Mouse (Mus musculus): ENCODE results near the gene Snx5. TPM values are rescaled to one million over a fixed set of nuclear protein-coding genes. Genes with fewer than 3 reads are reported as not detected.
A peak's percentile ranks its signal among the peaks of the same experiment; 100 is the strongest.

Snx5 gene
- polyA plus RNA-seq, 1 experiment from 2014 or later, result 90.9 TPM

DNA sequence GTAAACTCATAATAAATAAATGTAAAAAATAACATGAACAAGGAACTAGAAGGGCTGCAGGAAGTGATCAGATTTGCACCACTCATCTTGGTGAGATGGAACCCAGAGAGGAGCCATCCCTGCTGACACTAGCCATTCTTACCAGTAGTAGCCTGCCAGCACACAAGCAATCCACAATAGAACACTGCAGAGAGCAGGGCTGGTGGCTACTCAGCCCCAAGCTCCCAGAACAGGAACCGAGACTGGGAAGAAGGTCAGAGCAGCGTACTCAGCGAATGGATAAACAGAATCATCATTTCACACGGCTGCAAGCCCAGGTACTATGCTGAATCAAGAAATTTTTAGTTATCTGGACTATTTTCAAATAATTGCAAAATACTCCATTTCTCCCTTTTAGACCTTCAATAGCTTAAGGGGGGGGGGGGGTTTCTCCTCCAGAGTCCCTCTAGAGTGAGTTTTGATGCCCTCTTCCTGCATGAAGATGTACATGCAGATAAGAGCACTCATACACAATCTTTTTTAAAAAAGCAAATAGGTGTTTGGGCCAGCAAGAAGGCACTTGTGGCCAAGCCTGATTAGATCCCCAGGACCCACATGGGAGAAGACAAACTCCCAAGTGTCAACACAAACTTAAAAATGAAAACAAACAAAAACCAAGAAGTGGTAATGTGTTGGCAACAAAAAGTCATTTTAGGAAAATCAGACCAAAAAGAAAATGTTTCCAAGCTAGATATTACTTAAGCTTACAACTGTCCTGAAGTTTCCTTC, 4.6 kb downstream of the Snx5 start:
- peak overlapping the region; percentile 89 for H3K4me2 ChIP-seq
- ATAC-seq (ENCODE audit: extremely low read depth, insufficient number of reproducible peaks, low FRiP score, low TSS enrichment), result no peak
- H3K9me3 ChIP-seq, result no peaks in the 10 kb centered on the region
- H3K36me3 ChIP-seq, result peaks cover 36% of the 10 kb centered on the region
- H3K27me3 ChIP-seq (replicated peaks), result no peaks in the 10 kb centered on the region
- no peak overlapping the region for H3K27ac ChIP-seq (replicated peaks)
- WGBS, result 46% methylated on average over 4 of the region's 4 CpGs
- peak overlapping the region; percentile 50 for H3K9ac ChIP-seq
- H3K4me3 ChIP-seq, result peak overlapping the region; percentile 9; the same call in 1 of the 2 replicates
- H3K4me1 ChIP-seq, result peaks cover 69% of the 10 kb centered on the region

DNA sequence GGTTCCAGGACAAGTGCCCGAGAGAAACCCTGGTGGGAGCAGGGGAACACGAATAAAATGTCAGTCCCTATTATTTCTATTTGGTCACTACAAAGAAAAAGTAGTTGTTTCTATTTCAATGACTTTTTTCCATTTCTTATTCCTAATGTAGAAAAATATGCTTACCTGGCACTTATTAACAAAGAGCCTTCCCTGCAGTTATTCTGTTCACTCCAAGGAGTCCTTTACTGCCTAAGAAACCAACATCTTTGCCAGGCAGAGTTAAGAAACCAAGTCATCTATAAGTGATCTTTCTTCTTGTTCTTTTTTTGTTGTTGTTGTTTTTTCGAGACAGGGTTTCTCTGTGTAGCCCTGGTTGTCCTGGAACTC, 5.6 kb downstream of the Snx5 start:
- no peak overlapping the region for H3K4me3 ChIP-seq
- H3K27ac ChIP-seq (replicated peaks), result no peak overlapping the region
- 69% methylated on average over 3 of the region's 3 CpGs for WGBS
- no peak overlapping the region for H3K9ac ChIP-seq
- ATAC-seq (ENCODE audit: extremely low read depth, insufficient number of reproducible peaks, low FRiP score, low TSS enrichment), result no peak
- H3K27me3 ChIP-seq (replicated peaks), result no peaks in the 10 kb centered on the region
- no peaks in the 10 kb centered on the region for H3K9me3 ChIP-seq
- peaks cover 45% of the 10 kb centered on the region for H3K36me3 ChIP-seq
- H3K4me2 ChIP-seq, result no peak overlapping the region
- peaks cover 68% of the 10 kb centered on the region for H3K4me1 ChIP-seq

DNA sequence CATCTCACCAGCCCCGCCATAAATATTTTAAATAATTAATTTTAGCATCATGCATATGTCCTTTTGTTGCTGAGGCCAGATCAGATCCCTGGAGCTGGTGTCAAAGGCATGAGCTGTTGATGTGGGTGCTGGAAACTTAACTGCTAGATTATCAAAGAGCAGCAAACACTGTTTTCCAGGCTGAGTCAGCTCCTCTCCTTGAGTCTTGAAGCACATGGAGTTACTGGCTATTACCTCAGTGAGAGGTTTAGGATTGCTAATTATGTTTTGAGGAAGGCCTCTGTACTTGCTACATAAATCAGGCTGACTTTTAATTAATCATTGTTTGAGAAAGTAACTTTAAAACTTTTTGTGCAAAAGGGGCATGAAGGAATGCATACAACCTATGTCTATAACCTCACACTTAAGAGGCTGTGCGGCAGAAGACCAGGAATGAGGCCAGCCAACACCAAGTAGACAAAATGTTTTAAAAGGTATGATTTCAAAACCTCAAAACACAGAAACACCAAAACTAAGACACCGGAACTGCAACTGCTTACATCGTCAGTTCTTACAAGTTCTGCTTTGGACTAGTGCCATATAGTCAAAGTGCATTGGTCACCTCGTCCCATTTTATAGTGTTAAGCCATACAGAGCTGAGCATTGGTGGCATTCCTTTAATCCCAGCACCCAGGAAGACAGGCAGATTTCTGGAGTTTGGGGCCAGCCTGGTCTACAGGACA, 6.1 kb downstream of the Snx5 start:
- H3K9ac ChIP-seq, result no peak overlapping the region
- no peak for ATAC-seq (ENCODE audit: extremely low read depth, insufficient number of reproducible peaks, low FRiP score, low TSS enrichment)
- 71% methylated on average over 5 of the region's 5 CpGs for WGBS

DNA sequence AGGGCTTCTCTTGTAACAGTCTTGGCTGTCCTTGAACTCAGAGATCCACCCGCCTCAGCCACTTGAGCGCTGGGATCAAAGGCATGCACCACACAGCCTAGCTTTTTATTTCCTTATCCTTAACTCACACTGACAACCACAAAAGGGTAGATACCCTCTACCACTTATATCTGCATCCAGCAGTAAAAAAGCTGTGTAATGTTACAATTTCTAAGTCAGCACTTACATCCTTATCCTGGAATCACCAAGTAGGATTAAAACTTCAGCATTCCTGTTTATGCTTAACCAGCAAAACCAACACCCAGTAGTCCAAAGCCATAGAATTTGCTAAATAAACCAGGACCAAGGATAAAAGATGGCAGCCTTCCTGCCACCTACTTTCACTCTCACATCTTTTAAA, 7.9 kb downstream of the Snx5 start:
- no peak overlapping the region for H3K4me2 ChIP-seq
- peaks cover 68% of the 10 kb centered on the region for H3K36me3 ChIP-seq
- peaks cover 52% of the 10 kb centered on the region for H3K4me1 ChIP-seq
- WGBS, result 81% methylated on average over 2 of the region's 2 CpGs
- H3K9ac ChIP-seq, result no peak overlapping the region
- H3K27ac ChIP-seq (replicated peaks), result no peak overlapping the region
- ATAC-seq (ENCODE audit: extremely low read depth, insufficient number of reproducible peaks, low FRiP score, low TSS enrichment), result no peak
- H3K4me3 ChIP-seq, result no peak overlapping the region
- H3K27me3 ChIP-seq (replicated peaks), result no peaks in the 10 kb centered on the region
- no peaks in the 10 kb centered on the region for H3K9me3 ChIP-seq

More for the DNA sequence above, 6.1 kb downstream of the Snx5 start:
- Histone ChIP-seq H3K4me3 (no peak overlapping the region), H3K4me2 (no peak overlapping the region), H3K4me1 (peaks cover 68% of the 10 kb centered on the region), H3K36me3 (peaks cover 51% of the 10 kb centered on the region), H3K9me3 (no peaks in the 10 kb centered on the region), H3K27ac (replicated peaks) (no peak overlapping the region), H3K27me3 (replicated peaks) (no peaks in the 10 kb centered on the region)

DNA sequence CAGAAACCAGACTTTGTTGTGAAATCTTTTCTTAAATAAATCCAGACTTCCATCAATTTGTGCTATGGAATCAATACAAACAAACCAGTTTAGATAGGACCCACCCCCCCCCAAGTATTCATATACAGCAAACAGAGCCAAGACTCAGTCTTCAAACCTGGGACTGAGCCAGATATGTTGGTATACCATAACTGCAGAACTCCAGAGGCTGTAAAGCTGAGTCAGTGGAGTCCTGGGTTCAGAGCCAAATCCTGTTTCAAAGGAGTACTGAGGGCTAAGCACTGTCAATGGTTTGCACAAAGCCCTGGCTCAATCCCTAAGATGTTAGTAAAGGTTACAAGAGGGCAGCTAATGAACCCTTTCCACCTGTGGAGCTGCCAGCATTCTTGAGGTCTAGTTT, 20.6 kb downstream of the Snx5 start:
- H3K27me3 ChIP-seq (replicated peaks), result no peaks in the 10 kb centered on the region
- H3K36me3 ChIP-seq, result peaks cover 66% of the 10 kb centered on the region
- no peaks in the 10 kb centered on the region for H3K9me3 ChIP-seq
- peaks cover 27% of the 10 kb centered on the region for H3K4me1 ChIP-seq
- H3K4me2 ChIP-seq, result no peak overlapping the region
- no peak overlapping the region for H3K9ac ChIP-seq
- H3K4me3 ChIP-seq, result no peak overlapping the region
- no peak overlapping the region for H3K27ac ChIP-seq (replicated peaks)
- ATAC-seq (ENCODE audit: extremely low read depth, insufficient number of reproducible peaks, low FRiP score, low TSS enrichment), result no peak

DNA sequence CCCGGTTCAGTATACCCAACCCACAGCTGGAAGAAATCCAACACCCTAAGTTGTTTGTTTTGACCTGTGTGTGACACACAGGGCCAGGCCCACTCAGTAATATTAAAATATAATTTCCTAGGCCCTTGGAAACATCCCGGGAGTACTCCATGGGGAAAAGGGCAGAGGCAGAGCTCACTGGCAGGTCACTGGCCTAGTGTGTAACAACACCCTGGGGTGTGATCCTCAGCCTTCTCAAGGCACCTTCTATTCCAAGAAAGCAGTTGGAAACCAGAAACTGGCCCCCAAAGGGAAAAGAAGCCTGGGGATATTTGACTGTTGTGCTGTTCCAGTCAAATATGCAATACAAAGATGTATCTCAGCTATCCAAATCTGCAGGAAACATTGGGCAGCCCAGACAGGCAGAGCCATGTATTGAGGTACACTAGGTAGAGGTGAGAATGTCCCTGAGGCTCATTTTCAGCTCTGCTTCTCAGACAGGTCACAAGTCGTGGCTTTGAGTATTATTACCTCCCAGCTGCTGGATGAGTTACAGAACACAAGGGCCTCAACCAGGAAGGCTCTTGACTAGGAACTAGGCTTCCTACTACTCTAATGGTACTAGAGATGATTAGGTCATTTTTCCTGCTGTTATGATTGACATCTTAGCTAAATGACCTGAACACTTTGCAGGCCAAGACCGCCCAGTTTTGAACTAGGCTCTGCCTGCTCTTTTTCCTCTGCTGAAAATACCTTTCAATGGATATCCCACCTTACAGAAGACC, 21.9 kb downstream of the Snx5 start:
- Histone ChIP-seq H3K4me1 (peaks cover 27% of the 10 kb centered on the region), H3K9me3 (no peaks in the 10 kb centered on the region), H3K27me3 (replicated peaks) (no peaks in the 10 kb centered on the region), H3K4me2 (no peak overlapping the region), H3K9ac (no peak overlapping the region), H3K27ac (replicated peaks) (no peak overlapping the region; the same call in 1 of the 2 replicates), H3K4me3 (no peak overlapping the region), H3K36me3 (peaks cover 53% of the 10 kb centered on the region)
- ATAC-seq (ENCODE audit: extremely low read depth, insufficient number of reproducible peaks, low FRiP score, low TSS enrichment), result no peak
- 45% methylated on average over 4 of the region's 4 CpGs for WGBS

DNA sequence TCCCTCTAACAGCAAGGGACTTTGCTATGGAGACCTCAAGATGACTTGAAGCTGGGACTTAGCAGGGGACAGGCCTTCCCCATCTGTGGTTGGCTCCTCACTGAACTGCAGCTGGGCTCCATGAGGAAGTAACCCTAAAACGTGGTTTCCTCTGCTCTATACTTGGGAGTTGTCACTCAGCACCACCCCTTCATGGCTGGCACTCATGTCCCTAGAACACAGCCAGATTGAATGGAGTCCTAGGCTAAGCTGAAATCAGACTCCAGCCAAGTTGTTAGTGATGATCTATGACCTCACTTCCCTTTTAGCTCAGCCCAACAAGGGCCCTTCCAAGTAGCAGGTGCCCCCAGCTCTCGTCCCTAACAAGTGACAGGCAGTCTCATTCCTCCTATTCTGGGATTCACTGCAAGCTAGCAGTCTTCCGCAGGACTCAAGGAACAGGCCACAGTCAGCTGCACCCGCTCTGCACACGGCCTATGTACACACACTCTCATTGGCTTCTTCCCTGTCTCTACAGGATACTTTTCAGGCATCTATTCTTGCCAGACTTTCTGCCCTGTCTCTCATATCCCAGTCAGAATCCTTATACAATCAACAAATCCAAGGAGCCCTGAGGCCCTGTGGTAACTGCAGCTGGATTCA, 23.2 kb downstream of the Snx5 start:
- Histone ChIP-seq H3K27me3 (replicated peaks) (no peaks in the 10 kb centered on the region), H3K4me2 (no peak overlapping the region), H3K9me3 (no peaks in the 10 kb centered on the region), H3K36me3 (peaks cover 39% of the 10 kb centered on the region), H3K9ac (0 out of 2 replicates have a peak overlapping the region, but pooled peaks have one; percentile 29), H3K27ac (replicated peaks) (peak overlapping the region; percentile 22; the same call in 1 of the 2 replicates), H3K4me1 (peaks cover 27% of the 10 kb centered on the region), H3K4me3 (no peak overlapping the region)
- WGBS, result 46% methylated on average over 5 of the region's 5 CpGs
- no peak for ATAC-seq (ENCODE audit: extremely low read depth, insufficient number of reproducible peaks, low FRiP score, low TSS enrichment)

DNA sequence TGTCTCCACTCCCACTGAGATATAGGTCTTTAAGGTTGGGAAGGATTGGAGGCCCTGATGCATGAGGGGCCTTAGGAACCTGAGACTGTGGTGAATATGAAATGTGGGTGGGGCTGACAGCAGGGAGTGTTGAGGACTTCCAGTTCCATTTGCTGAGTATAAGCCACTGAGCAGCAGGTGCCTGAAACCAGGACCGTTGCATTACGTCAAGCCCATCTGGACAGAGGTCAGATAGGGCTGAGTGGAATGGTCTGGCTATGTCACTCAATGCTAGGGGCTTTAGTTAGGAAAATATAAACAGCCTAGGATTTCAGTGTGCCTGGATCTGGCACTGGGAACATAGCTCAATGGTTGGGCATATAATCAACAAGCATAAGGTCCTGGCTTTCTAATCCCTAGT, 24.4 kb downstream of the Snx5 start:
- 49% methylated on average over 2 of the region's 2 CpGs for WGBS
- ATAC-seq (ENCODE audit: extremely low read depth, insufficient number of reproducible peaks, low FRiP score, low TSS enrichment), result no peak
- Histone ChIP-seq H3K4me1 (peaks cover 27% of the 10 kb centered on the region), H3K4me2 (no peak overlapping the region), H3K9ac (no peak overlapping the region), H3K4me3 (no peak overlapping the region), H3K27ac (replicated peaks) (no peak overlapping the region), H3K36me3 (peaks cover 27% of the 10 kb centered on the region), H3K9me3 (no peaks in the 10 kb centered on the region), H3K27me3 (replicated peaks) (no peaks in the 10 kb centered on the region)

DNA sequence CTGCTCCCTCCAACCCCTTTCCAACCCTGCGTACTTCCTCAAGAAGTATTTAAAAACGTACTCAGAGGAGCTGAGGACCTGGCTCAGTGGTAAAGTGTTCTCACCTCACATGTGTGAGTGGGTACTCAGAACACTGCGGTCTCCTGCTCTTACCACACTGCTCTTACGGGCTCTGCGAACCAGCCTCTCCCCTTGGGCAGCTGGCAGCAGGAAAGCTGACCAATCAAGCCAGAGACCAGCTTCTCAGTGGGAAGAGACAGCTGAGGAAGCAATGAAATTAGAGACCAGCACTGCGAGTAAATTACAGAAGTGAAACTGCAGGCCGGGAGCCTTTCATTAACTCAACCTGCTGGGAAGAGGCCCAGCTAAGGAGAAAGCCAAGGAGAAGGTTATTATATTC, 25.2 kb downstream of the Snx5 start:
- Histone ChIP-seq H3K4me3 (no peak overlapping the region), H3K27ac (replicated peaks) (peak overlapping the region; percentile 1; the same call in 1 of the 2 replicates), H3K9me3 (no peaks in the 10 kb centered on the region), H3K9ac (no peak overlapping the region), H3K27me3 (replicated peaks) (no peaks in the 10 kb centered on the region), H3K4me1 (peaks cover 27% of the 10 kb centered on the region), H3K36me3 (peaks cover 19% of the 10 kb centered on the region), H3K4me2 (no peak overlapping the region)
- WGBS, result 80% methylated on average over 7 of the region's 7 CpGs
- no peak for ATAC-seq (ENCODE audit: extremely low read depth, insufficient number of reproducible peaks, low FRiP score, low TSS enrichment)

DNA sequence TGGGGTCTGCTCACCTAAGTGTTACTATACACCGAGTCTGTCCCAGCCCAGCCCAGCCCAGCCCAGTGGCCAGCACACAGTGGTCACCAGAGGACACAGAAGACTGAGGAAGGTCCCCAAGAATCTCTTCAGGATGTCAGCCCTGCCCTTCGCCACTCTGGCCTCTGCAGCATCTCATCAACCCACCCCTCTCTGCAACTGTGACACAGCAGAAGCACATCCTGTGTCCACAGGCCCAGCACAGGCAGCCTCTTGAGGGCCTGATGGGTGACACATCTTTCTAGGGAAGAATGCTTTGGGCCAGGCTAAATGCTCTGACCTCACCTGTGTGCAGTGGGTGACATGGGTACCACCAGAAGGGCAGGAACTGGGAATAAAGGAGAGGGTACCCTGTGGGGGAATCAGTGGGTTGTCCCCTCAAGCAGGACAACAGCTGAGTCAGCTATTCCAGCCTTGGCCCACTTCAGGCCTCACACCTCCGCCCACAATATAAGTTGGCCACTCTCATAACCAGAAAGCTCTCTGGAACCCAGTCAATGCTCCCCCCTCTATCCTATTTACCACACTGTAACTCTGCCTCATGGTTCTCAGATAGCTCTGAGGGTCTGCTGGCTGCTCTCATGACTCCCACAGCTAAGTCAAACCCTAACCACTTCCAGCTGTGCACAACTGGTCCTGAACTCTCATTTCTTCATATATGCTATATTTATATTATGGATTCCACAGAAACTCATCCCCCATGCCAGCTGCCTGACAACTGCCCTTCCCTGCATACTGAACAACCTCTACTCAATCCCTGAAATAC, 30.4 kb downstream of the Snx5 start:
- H3K4me3 ChIP-seq, result no peak overlapping the region
- WGBS, result 72% methylated on average over 3 of the region's 3 CpGs
- H3K4me2 ChIP-seq, result no peak overlapping the region
- no peaks in the 10 kb centered on the region for H3K9me3 ChIP-seq
- ATAC-seq (ENCODE audit: extremely low read depth, insufficient number of reproducible peaks, low FRiP score, low TSS enrichment), result no peak
- no peak overlapping the region for H3K27ac ChIP-seq (replicated peaks)
- no peak overlapping the region for H3K9ac ChIP-seq
- no peaks in the 10 kb centered on the region for H3K27me3 ChIP-seq (replicated peaks)
- no peaks in the 10 kb centered on the region for H3K36me3 ChIP-seq
- H3K4me1 ChIP-seq, result 0 out of 2 replicates have a peak, but pooled peaks cover 2% of the 10 kb centered on the region
